In the genomic region with DNA sequence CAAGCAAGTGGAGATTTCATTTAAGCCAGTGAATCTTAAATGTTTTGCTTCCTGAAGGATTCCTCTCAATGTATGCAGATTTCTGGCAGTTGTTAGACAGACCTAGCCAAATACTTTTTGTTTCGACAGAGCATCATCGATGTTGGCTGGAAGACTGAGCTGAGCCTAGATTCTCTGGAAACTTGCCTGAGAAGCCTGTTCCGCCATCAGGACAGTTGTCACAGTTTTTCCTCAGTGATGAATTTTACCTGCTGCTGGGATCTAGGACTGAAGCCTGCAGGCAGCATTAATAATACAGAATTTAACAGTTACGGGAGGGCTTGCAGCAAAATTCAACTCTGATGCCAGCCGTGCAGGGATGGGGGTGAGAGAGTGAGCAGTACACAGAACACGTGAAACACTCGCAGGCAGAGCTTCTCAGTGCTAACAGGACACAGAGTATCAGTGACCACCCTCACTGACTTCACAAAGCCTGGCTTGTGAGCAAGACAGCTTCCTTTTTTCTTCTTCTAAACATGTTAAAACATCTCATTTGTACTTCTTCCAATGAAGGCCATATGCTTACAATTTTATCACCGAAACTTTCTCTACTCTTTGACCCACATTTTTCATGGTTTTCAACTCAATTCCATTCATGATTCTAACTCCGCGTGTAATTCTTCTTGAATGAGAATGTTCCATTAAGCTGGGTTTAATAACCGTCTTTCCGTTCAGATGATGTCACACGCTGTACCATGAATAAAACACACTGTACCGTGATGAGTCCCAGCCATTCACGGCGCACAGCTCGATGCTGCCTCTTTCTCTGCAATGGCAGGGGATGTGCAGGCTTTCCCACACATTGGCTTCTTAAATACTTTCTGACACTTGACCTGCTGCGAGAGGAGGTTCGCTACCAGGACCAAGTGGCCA, we compare ENCODE assay signal across 15 mouse cellular contexts. TPM values are rescaled to one million over a fixed set of nuclear protein-coding genes. Genes with fewer than 3 reads are reported as not detected.
DNase-seq lines count a peak whose midpoint lies in the region; ATAC-seq and TF ChIP-seq lines count a peak whose summit lies in the region.
"Had no signal": no experiment of that assay in that cellular context is flagged by ENCODE, and none has a peak within 500 bp of the region (broad histone marks: within the 10 kb centered on the region; RNA-seq: fewer than 3 reads in every experiment).

No protein-coding gene starts in this region.

- no peak overlapping the region for H3K27ac ChIP-seq in forebrain, embryonic 13.5 days
- no peak overlapping the region for H3K27ac ChIP-seq in forebrain, embryonic 10.5 days
- no peak overlapping the region for H3K27ac ChIP-seq in lung, embryonic 14.5 days (ENCODE audit: low read depth)
- no peak overlapping the region for H3K27ac ChIP-seq in lung, postnatal 0 days (ENCODE audit: low read length)
- H3K27ac ChIP-seq in forebrain, embryonic 16.5 days (ENCODE audit: low read length): no peak overlapping the region
- H3K27ac ChIP-seq in neural tube, embryonic 14.5 days (ENCODE audit: low read depth, low read length): no peak overlapping the region
- H3K27ac ChIP-seq: kidney, embryonic 15.5 days had no signal

- H3K4me2 ChIP-seq in forebrain, embryonic 13.5 days: no peak overlapping the region
- H3K4me2 ChIP-seq in lung, embryonic 14.5 days: no peak overlapping the region
- H3K4me2 ChIP-seq in lung, postnatal 0 days (replicated peaks; ENCODE audit: low read depth, low read length): no peak overlapping the region
- H3K4me2 ChIP-seq in forebrain, embryonic 16.5 days (ENCODE audit: low read length): 0 out of 2 replicates have a peak overlapping the region, but pooled peaks have one; percentile 18
- no peak overlapping the region for H3K4me2 ChIP-seq in neural tube, embryonic 14.5 days (ENCODE audit: low read depth, low read length)
- H3K4me2 ChIP-seq: kidney, embryonic 15.5 days had no signal

- H3K9ac ChIP-seq in forebrain, embryonic 13.5 days: no peak overlapping the region
- H3K9ac ChIP-seq in lung, embryonic 14.5 days: no peak overlapping the region
- H3K9ac ChIP-seq in lung, postnatal 0 days (replicated peaks; ENCODE audit: low read depth): no peak overlapping the region
- no peak overlapping the region for H3K9ac ChIP-seq in forebrain, embryonic 16.5 days (replicated peaks; ENCODE audit: low read depth, low read length)
- H3K9ac ChIP-seq in neural tube, embryonic 14.5 days (replicated peaks; ENCODE audit: low read depth, low read length): no peak overlapping the region
- H3K9ac ChIP-seq: kidney, embryonic 15.5 days had no signal

- no peak overlapping the region for H3K4me3 ChIP-seq in forebrain, embryonic 13.5 days
- no peak overlapping the region for H3K4me3 ChIP-seq in forebrain, embryonic 10.5 days
- H3K4me3 ChIP-seq in lung, embryonic 14.5 days (ENCODE audit: low read depth, low read length): no peak overlapping the region
- no peak overlapping the region for H3K4me3 ChIP-seq in lung, postnatal 0 days (ENCODE audit: low read depth, low read length)
- H3K4me3 ChIP-seq in forebrain, embryonic 16.5 days (replicated peaks; ENCODE audit: low read length): no peak overlapping the region
- no peak overlapping the region for H3K4me3 ChIP-seq in neural tube, embryonic 14.5 days (ENCODE audit: low read depth, low read length)
- H3K4me3 ChIP-seq: kidney, embryonic 15.5 days had no signal

- no peaks in the 10 kb centered on the region for H3K27me3 ChIP-seq in forebrain, embryonic 13.5 days
- peaks cover 11% of the 10 kb centered on the region for H3K27me3 ChIP-seq in forebrain, embryonic 10.5 days (ENCODE audit: poor library complexity, severe bottlenecking)
- H3K27me3 ChIP-seq in lung, embryonic 14.5 days (ENCODE audit: insufficient read depth, low read length): no peaks in the 10 kb centered on the region
- no peaks in the 10 kb centered on the region for H3K27me3 ChIP-seq in lung, postnatal 0 days (replicated peaks; ENCODE audit: insufficient read depth, low read length)
- H3K27me3 ChIP-seq in forebrain, embryonic 16.5 days (replicated peaks; ENCODE audit: control insufficient read depth, insufficient read depth, low read length): no peaks in the 10 kb centered on the region
- no peaks in the 10 kb centered on the region for H3K27me3 ChIP-seq in neural tube, embryonic 14.5 days (ENCODE audit: control insufficient read depth, insufficient read depth, low read length)
- H3K27me3 ChIP-seq: kidney, embryonic 15.5 days had no signal

- H3K9me3 ChIP-seq in forebrain, embryonic 13.5 days (replicated peaks): no peaks in the 10 kb centered on the region
- no peaks in the 10 kb centered on the region for H3K9me3 ChIP-seq in forebrain, embryonic 10.5 days
- H3K9me3 ChIP-seq in lung, embryonic 14.5 days (ENCODE audit: low read depth, low read length): no peaks in the 10 kb centered on the region
- no peaks in the 10 kb centered on the region for H3K9me3 ChIP-seq in lung, postnatal 0 days (ENCODE audit: low read length)
- H3K9me3 ChIP-seq in forebrain, embryonic 16.5 days (ENCODE audit: control insufficient read depth, low read length): no peaks in the 10 kb centered on the region
- no peaks in the 10 kb centered on the region for H3K9me3 ChIP-seq in neural tube, embryonic 14.5 days (ENCODE audit: control insufficient read depth, low read length)
- H3K9me3 ChIP-seq: kidney, embryonic 15.5 days had no signal

- no peak for TF ChIP-seq EP300 in lung, postnatal 0 days (IDR thresholded peaks at IDR 0.05)

- WGBS in forebrain, embryonic 13.5 days: 80% methylated on average over 19 of the region's 19 CpGs
- WGBS in forebrain, embryonic 10.5 days: 90% methylated on average over 19 of the region's 19 CpGs
- WGBS in lung, embryonic 14.5 days: 80% methylated on average over 19 of the region's 19 CpGs
- 82% methylated on average over 19 of the region's 19 CpGs for WGBS in lung, postnatal 0 days
- 61% methylated on average over 19 of the region's 19 CpGs for WGBS in forebrain, embryonic 16.5 days
- 63% methylated on average over 19 of the region's 19 CpGs for WGBS in neural tube, embryonic 14.5 days

- no peaks in the 10 kb centered on the region for H3K4me1 ChIP-seq in forebrain, embryonic 13.5 days
- no peaks in the 10 kb centered on the region for H3K4me1 ChIP-seq in forebrain, embryonic 10.5 days
- no peaks in the 10 kb centered on the region for H3K4me1 ChIP-seq in lung, embryonic 14.5 days (ENCODE audit: insufficient read depth)
- no peaks in the 10 kb centered on the region for H3K4me1 ChIP-seq in lung, postnatal 0 days (ENCODE audit: insufficient read depth, low read depth, low read length)
- no peaks in the 10 kb centered on the region for H3K4me1 ChIP-seq in forebrain, embryonic 16.5 days (replicated peaks; ENCODE audit: control insufficient read depth, insufficient read depth, low read length)
- no peaks in the 10 kb centered on the region for H3K4me1 ChIP-seq in neural tube, embryonic 14.5 days (ENCODE audit: control insufficient read depth, insufficient read depth, low read length)
- H3K4me1 ChIP-seq: kidney, embryonic 15.5 days had no signal

- DNase-seq in forebrain, embryonic 10.5 days (ENCODE audit: extremely low spot score, low spot score): no peak
- DNase-seq in lung, embryonic 14.5 days: peak; percentile 34
- DNase-seq in lung, postnatal 0 days (ENCODE audit: low spot score): no peak
- DNase-seq in thymus, postnatal 36 days: no peak
- no peak for DNase-seq in urinary bladder, postnatal 36 days (ENCODE audit: low spot score in 2 of 2)
- DNase-seq: cerebellum, adult 9-10 months; heart, adult 11 months; heart, postnatal 36 days; lung, adult 2 months; retina, postnatal 1 day; spleen, adult 18-20 months had no signal

- TF ChIP-seq CTCF in lung, embryonic 14.5 days (IDR thresholded peaks at IDR 0.05; ENCODE audit: low read depth): no peak
- no peak for TF ChIP-seq CTCF in lung, postnatal 0 days (IDR thresholded peaks at IDR 0.05)

- peak; percentile 68; the same call in 1 of the 2 replicates for ATAC-seq in forebrain, embryonic 13.5 days
- ATAC-seq in lung, embryonic 14.5 days (ENCODE audit: insufficient read depth): no peak
- ATAC-seq in lung, postnatal 0 days: no peak
- ATAC-seq in forebrain, embryonic 16.5 days: peak; percentile 80
- ATAC-seq in neural tube, embryonic 14.5 days (ENCODE audit: low read depth): peak; percentile 75; the same call in 1 of the 2 replicates

- H3K36me3 ChIP-seq in forebrain, embryonic 13.5 days (ENCODE audit: poor library complexity, severe bottlenecking): no peaks in the 10 kb centered on the region
- H3K36me3 ChIP-seq in forebrain, embryonic 10.5 days (replicated peaks): no peaks in the 10 kb centered on the region
- no peaks in the 10 kb centered on the region for H3K36me3 ChIP-seq in lung, embryonic 14.5 days (ENCODE audit: insufficient read depth)
- no peaks in the 10 kb centered on the region for H3K36me3 ChIP-seq in lung, postnatal 0 days (ENCODE audit: insufficient read depth, low read length)
- H3K36me3 ChIP-seq in forebrain, embryonic 16.5 days (ENCODE audit: control insufficient read depth, insufficient read depth): no peaks in the 10 kb centered on the region
- no peaks in the 10 kb centered on the region for H3K36me3 ChIP-seq in neural tube, embryonic 14.5 days (ENCODE audit: control insufficient read depth, insufficient read depth, low read length)
- H3K36me3 ChIP-seq: kidney, embryonic 15.5 days had no signal

RNA-seq across cellular contexts. Expression of a gene that starts 6.0 kb away (rescaled TPM):
- polyA plus RNA-seq in forebrain, embryonic 13.5 days (2015; fragmentation: Nextera tagmentation; extraction: Ambion mirVana): 0.32 and 0.93 TPM in 2 replicates
- polyA plus RNA-seq in forebrain, embryonic 10.5 days (2016; fragmentation: Nextera tagmentation; extraction: Ambion mirVana): 1.5 and 1.6 TPM in 2 replicates
- 2.0 and 3.9 TPM in 2 replicates for polyA plus RNA-seq in lung, embryonic 14.5 days (2014; fragmentation: Nextera tagmentation; extraction: Ambion mirVana)
- 8.3 and 9.8 TPM in 2 replicates for polyA plus RNA-seq in lung, postnatal 0 days (2015; fragmentation: Nextera tagmentation; extraction: Ambion mirVana)
- 0.91 and 1.0 TPM in 2 replicates for polyA plus RNA-seq in forebrain, embryonic 16.5 days (2015; fragmentation: Nextera tagmentation; extraction: Ambion mirVana)
- polyA plus RNA-seq in neural tube, embryonic 14.5 days (2014; fragmentation: Nextera tagmentation; extraction: Ambion mirVana): 1.6 and 2.3 TPM in 2 replicates

Comparison
In these comparisons a context has a peak if more than half of its experiments do, and no peak if none do; other contexts are left out.
1. ATAC-seq: peak in forebrain, embryonic 13.5 days (single experiment), forebrain, embryonic 16.5 days (single experiment) and neural tube, embryonic 14.5 days (single experiment); none in lung, embryonic 14.5 days (single experiment) and lung, postnatal 0 days (single experiment).